ENCODE assay signal across 12 mouse cellular contexts in genomic region chr5:54001021-54001420, GRCm38 (mm10). TPM values are rescaled to one million over a fixed set of nuclear protein-coding genes. Genes with fewer than 3 reads are reported as not detected.
DNase-seq lines count a peak whose midpoint lies in the region; ATAC-seq and TF ChIP-seq lines count a peak whose summit lies in the region.
"Had no signal": no experiment of that assay in that cellular context is flagged by ENCODE, and none has a peak within 500 bp of the region (broad histone marks: within the 10 kb centered on the region; RNA-seq: fewer than 3 reads in every experiment).

No protein-coding gene starts in this region.

- TF ChIP-seq CTCF in gastrocnemius, adult 2 months (IDR thresholded peaks at IDR 0.05), result no peak

- 42% methylated on average over 5 of the region's 5 CpGs for WGBS in kidney, embryonic 14.5 days
- 66% methylated on average over 5 of the region's 5 CpGs for WGBS in midbrain, embryonic 16.5 days
- 67% methylated on average over 5 of the region's 5 CpGs for WGBS in midbrain, embryonic 15.5 days
- 45% methylated on average over 5 of the region's 5 CpGs for WGBS in stomach, embryonic 15.5 days

- no peak for DNase-seq in gastrocnemius, adult 2 months
- DNase-seq in gastrocnemius, postnatal 25 days, result no peak
- no peak for DNase-seq in kidney, postnatal 10 days
- DNase-seq in urinary bladder, adult 18-20 months (ENCODE audit: low spot score in 2 of 2), result no peak
- DNase-seq: B cell, adult 2 months; gastrocnemius, postnatal 10 days; kidney, adult 18-20 months; layer of hippocampus, postnatal 36 days had no signal

- H3K4me1 ChIP-seq in kidney, embryonic 14.5 days (ENCODE audit: control insufficient read depth, insufficient read depth, low read length), result peaks cover 12% of the 10 kb centered on the region
- H3K4me1 ChIP-seq in midbrain, embryonic 16.5 days (ENCODE audit: control insufficient read depth, insufficient read depth, low read length), result peaks cover 26% of the 10 kb centered on the region
- peaks cover 28% of the 10 kb centered on the region for H3K4me1 ChIP-seq in midbrain, embryonic 15.5 days
- H3K4me1 ChIP-seq in stomach, embryonic 15.5 days, result 0 out of 2 replicates have a peak, but pooled peaks cover 5% of the 10 kb centered on the region

- peak overlapping the region; percentile 97 for H3K27ac ChIP-seq in gastrocnemius, adult 2 months
- no peak overlapping the region for H3K27ac ChIP-seq in kidney, embryonic 14.5 days (ENCODE audit: low read depth, low read length)
- H3K27ac ChIP-seq in midbrain, embryonic 16.5 days (ENCODE audit: low read length), result no peak overlapping the region
- no peak overlapping the region for H3K27ac ChIP-seq in midbrain, embryonic 15.5 days
- no peak overlapping the region for H3K27ac ChIP-seq in stomach, embryonic 15.5 days

- H3K36me3 ChIP-seq in kidney, embryonic 14.5 days (ENCODE audit: control insufficient read depth, insufficient read depth, low read length), result no peaks in the 10 kb centered on the region
- H3K36me3 ChIP-seq in midbrain, embryonic 16.5 days (ENCODE audit: control insufficient read depth, insufficient read depth, low read length), result no peaks in the 10 kb centered on the region
- no peaks in the 10 kb centered on the region for H3K36me3 ChIP-seq in midbrain, embryonic 15.5 days (replicated peaks)
- H3K36me3 ChIP-seq in stomach, embryonic 15.5 days, result no peaks in the 10 kb centered on the region

- H3K27me3 ChIP-seq in kidney, embryonic 14.5 days (ENCODE audit: control insufficient read depth, insufficient read depth, low read length), result no peaks in the 10 kb centered on the region
- no peaks in the 10 kb centered on the region for H3K27me3 ChIP-seq in midbrain, embryonic 16.5 days (ENCODE audit: control insufficient read depth, insufficient read depth, low read depth, low read length)
- no peaks in the 10 kb centered on the region for H3K27me3 ChIP-seq in midbrain, embryonic 15.5 days (replicated peaks)
- no peaks in the 10 kb centered on the region for H3K27me3 ChIP-seq in stomach, embryonic 15.5 days (replicated peaks)

- ATAC-seq in kidney, embryonic 14.5 days (ENCODE audit: low FRiP score, low TSS enrichment), result no peak
- no peak for ATAC-seq in midbrain, embryonic 16.5 days
- no peak for ATAC-seq in midbrain, embryonic 15.5 days (replicated peaks)
- no peak for ATAC-seq in stomach, embryonic 15.5 days (ENCODE audit: insufficient read depth, low FRiP score, low read depth)

- no peak overlapping the region for H3K9ac ChIP-seq in kidney, embryonic 14.5 days (ENCODE audit: low read depth, low read length)
- no peak overlapping the region for H3K9ac ChIP-seq in midbrain, embryonic 16.5 days (ENCODE audit: low read depth, low read length)
- no peak overlapping the region for H3K9ac ChIP-seq in midbrain, embryonic 15.5 days
- H3K9ac ChIP-seq in stomach, embryonic 15.5 days, result no peak overlapping the region

- H3K9me3 ChIP-seq in kidney, embryonic 14.5 days (ENCODE audit: control insufficient read depth, low read length), result no peaks in the 10 kb centered on the region
- H3K9me3 ChIP-seq in midbrain, embryonic 16.5 days (replicated peaks; ENCODE audit: control insufficient read depth, low read length, poor library complexity, severe bottlenecking), result no peaks in the 10 kb centered on the region
- H3K9me3 ChIP-seq in midbrain, embryonic 15.5 days, result no peaks in the 10 kb centered on the region
- H3K9me3 ChIP-seq in stomach, embryonic 15.5 days, result no peaks in the 10 kb centered on the region

- intact Hi-C loops in gastrocnemius, adult 2 months (cut with DNase I), result no loop called here

- peak overlapping the region; percentile 22; the same call in 1 of the 2 replicates for H3K4me2 ChIP-seq in kidney, embryonic 14.5 days (replicated peaks; ENCODE audit: low read depth, low read length)
- peak overlapping the region; percentile 30; the same call in 1 of the 2 replicates for H3K4me2 ChIP-seq in midbrain, embryonic 16.5 days (ENCODE audit: low read length)
- H3K4me2 ChIP-seq in midbrain, embryonic 15.5 days, result no peak overlapping the region; the same call in 1 of the 2 replicates
- 0 out of 2 replicates have a peak overlapping the region, but pooled peaks have one; percentile 19 for H3K4me2 ChIP-seq in stomach, embryonic 15.5 days

- H3K4me3 ChIP-seq in gastrocnemius, adult 2 months, result peak overlapping the region; percentile 85
- H3K4me3 ChIP-seq in kidney, embryonic 14.5 days (ENCODE audit: low read length), result peak overlapping the region; percentile 10; the same call in 1 of the 2 replicates
- no peak overlapping the region for H3K4me3 ChIP-seq in midbrain, embryonic 16.5 days (ENCODE audit: low read depth, low read length)
- H3K4me3 ChIP-seq in midbrain, embryonic 15.5 days, result no peak overlapping the region
- no peak overlapping the region for H3K4me3 ChIP-seq in stomach, embryonic 15.5 days (replicated peaks)

RNA-seq across cellular contexts. Expression of gene Stim2, which starts 2.7 kb away (rescaled TPM):
- 10 to 100 TPM; 34.1 to 58.6 TPM for total RNA-seq in gastrocnemius, adult 2 months (2021)
- 10 to 100 TPM; 26.8 to 34.9 TPM for total RNA-seq in gastrocnemius, postnatal 25 days (2021)
- 16.5 and 26.0 TPM in 2 replicates for polyA plus RNA-seq in kidney, embryonic 14.5 days (2014; fragmentation: Nextera tagmentation; extraction: Ambion mirVana)
- polyA plus RNA-seq in midbrain, embryonic 16.5 days (2015; fragmentation: Nextera tagmentation; extraction: Ambion mirVana), result 26.3 and 28.9 TPM in 2 replicates
- polyA plus RNA-seq in midbrain, embryonic 15.5 days (2015; fragmentation: Nextera tagmentation; extraction: Ambion mirVana), result 27.2 and 27.6 TPM in 2 replicates
- polyA plus RNA-seq in stomach, embryonic 15.5 days (2015; fragmentation: Nextera tagmentation; extraction: Ambion mirVana), result 17.9 and 19.2 TPM in 2 replicates

Comparison
In these comparisons a context has a peak if more than half of its experiments do, and no peak if none do; other contexts are left out.
1. H3K4me3 ChIP-seq: peak in gastrocnemius, adult 2 months (single experiment) and kidney, embryonic 14.5 days (single experiment); none in midbrain, embryonic 16.5 days (single experiment), midbrain, embryonic 15.5 days (single experiment) and stomach, embryonic 15.5 days (single experiment).